Mouse (Mus musculus): ENCODE results near the gene Rassf4. TPM values are rescaled to one million over a fixed set of nuclear protein-coding genes. Genes with fewer than 3 reads are reported as not detected.

Rassf4 gene
- total and polyA plus RNA-seq, 3 experiments, result 5.8 to 6.4 (median 5.8) TPM

DNA sequence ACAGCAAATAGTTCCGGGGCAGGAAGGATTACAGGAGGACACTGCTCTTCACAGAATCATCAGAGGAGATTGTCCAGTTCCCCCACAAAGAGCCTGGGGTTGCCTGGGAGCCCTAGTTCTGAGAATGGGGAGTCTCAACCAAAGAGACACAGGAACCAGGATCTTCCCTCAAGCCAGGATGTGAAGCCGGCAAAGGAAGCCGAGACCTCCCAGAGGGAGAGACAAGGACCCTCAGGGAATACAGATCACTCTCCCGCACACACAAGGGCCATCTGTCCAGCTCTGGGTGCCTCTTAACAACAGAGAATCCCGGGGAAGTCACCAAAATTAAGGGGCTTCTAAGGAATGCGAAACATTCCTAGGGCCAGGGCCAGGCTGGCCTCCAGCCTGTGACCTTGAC is 3.6 kb upstream of the Rassf4 start:
- Histone ChIP-seq H3K4me3 (no peak overlapping the region), H3K79me2 (replicated peaks; ENCODE audit: control insufficient read depth, insufficient read depth, low read length) (no peaks in the 10 kb centered on the region), H3K4me1 (ENCODE audit: control insufficient read depth, insufficient read depth, low read length) (no peaks in the 10 kb centered on the region), H3K27me3 (ENCODE audit: control insufficient read depth, insufficient read depth, low read length) (no peaks in the 10 kb centered on the region), H3K27ac (no peak overlapping the region), H3K9ac (ENCODE audit: low read depth, low read length) (no peak overlapping the region), H3K36me3 (ENCODE audit: control insufficient read depth, insufficient read depth, low read length) (no peaks in the 10 kb centered on the region)
- WGBS, result 63% methylated on average over 6 of the region's 6 CpGs
- TF ChIP-seq CTCF (IDR thresholded peaks at IDR 0.05) (no peak), POLR2A (IDR thresholded peaks at IDR 0.05; ENCODE audit: insufficient read depth, low read depth, low read length) (no peak), EP300 (IDR thresholded peaks at IDR 0.05; ENCODE audit: insufficient read depth, low read depth, low read length) (no peak)
- DNase-seq, result no peak
- intact Hi-C loops (cut with DNase I), result no loop called here

DNA sequence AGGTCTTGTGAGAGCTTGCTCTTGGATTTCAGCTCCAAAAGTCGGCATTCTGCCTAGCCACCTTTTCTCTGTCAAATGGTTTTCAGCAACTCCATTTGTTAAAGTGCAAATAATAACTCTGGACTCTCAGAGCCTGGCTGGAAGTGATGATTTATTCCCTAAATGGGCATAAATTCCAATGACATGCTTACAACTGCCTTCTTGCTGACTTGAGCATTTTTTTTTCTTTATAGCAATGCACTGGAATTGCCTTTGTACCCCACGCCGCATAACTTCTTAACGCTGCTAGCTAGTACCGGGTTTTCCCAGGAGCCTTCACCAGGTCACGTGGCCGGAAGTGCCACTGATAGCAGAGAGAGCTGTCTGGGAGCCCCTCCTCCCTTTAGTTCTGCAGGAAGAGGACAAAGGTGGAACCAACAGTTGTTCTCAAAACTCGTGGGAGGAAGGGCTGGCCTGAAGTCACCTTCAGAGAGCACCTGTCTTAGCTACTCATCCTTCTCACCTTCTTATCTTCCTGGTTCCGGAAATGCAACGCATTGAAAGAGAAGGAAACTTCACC is 2.7 kb upstream of the Rassf4 start:
- no peaks in the 10 kb centered on the region for H3K36me3 ChIP-seq (ENCODE audit: control insufficient read depth, insufficient read depth, low read length)
- no peak for DNase-seq
- intact Hi-C loops (cut with DNase I), result no loop called here

DNA sequence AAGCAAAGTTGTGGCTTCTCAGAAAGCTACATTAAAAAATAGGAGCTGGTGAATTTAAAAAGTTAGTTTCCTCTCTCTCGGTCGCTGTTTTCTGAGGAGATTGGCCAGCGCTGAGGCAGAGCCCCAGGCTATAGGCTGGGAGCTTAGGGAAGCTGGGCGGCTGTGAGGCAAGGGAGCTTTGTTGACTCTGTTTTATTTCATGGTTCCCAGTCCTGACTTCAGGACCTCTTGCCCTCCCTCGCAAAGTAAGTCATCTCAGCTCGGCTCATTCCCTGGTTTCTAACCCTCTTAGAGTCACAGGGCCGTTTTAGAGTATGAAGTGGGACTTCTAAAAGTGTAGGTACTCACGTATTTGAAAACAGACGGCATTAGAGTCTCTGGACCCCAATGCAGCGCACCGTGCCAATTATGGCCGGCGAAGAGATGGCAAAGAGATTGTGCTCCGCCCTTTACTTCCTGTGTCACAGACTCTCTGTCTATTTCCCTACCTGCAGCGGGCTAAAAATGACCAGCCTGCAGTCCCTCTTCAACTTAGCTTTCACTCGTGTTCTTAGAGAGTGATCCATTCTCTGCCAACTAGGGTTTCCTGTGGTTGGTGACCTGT is 633 bp upstream of the Rassf4 start:
- peak overlapping the region; percentile 51; the same call in 1 of the 2 replicates for H3K4me3 ChIP-seq
- 47% methylated on average over 16 of the region's 16 CpGs for WGBS
- no peaks in the 10 kb centered on the region for H3K36me3 ChIP-seq (ENCODE audit: control insufficient read depth, insufficient read depth, low read length)
- H3K79me2 ChIP-seq (replicated peaks; ENCODE audit: control insufficient read depth, insufficient read depth, low read length), result no peaks in the 10 kb centered on the region
- no peaks in the 10 kb centered on the region for H3K27me3 ChIP-seq (ENCODE audit: control insufficient read depth, insufficient read depth, low read length)
- TF ChIP-seq POLR2A (IDR thresholded peaks at IDR 0.05; ENCODE audit: insufficient read depth, low read depth, low read length), result no peak
- TF ChIP-seq EP300 (IDR thresholded peaks at IDR 0.05; ENCODE audit: insufficient read depth, low read depth, low read length), result no peak
- TF ChIP-seq CTCF (IDR thresholded peaks at IDR 0.05), result no peak
- no peak overlapping the region for H3K9ac ChIP-seq (ENCODE audit: low read depth, low read length)
- peak in 1 of 2 experiments; percentile 26 for DNase-seq
- H3K4me1 ChIP-seq (ENCODE audit: control insufficient read depth, insufficient read depth, low read length), result no peaks in the 10 kb centered on the region
- peak overlapping the region; percentile 74 for H3K27ac ChIP-seq
- intact Hi-C loops (cut with DNase I), result no loop called here

More for the DNA sequence above, 2.7 kb upstream of the Rassf4 start:
- Histone ChIP-seq H3K79me2 (replicated peaks; ENCODE audit: control insufficient read depth, insufficient read depth, low read length) (no peaks in the 10 kb centered on the region), H3K9ac (ENCODE audit: low read depth, low read length) (no peak overlapping the region), H3K27ac (no peak overlapping the region), H3K27me3 (ENCODE audit: control insufficient read depth, insufficient read depth, low read length) (no peaks in the 10 kb centered on the region), H3K4me1 (ENCODE audit: control insufficient read depth, insufficient read depth, low read length) (no peaks in the 10 kb centered on the region), H3K4me3 (no peak overlapping the region)
- WGBS, result 30% methylated on average over 10 of the region's 10 CpGs
- TF ChIP-seq EP300 (IDR thresholded peaks at IDR 0.05; ENCODE audit: insufficient read depth, low read depth, low read length) (no peak), CTCF (IDR thresholded peaks at IDR 0.05) (no peak), POLR2A (IDR thresholded peaks at IDR 0.05; ENCODE audit: insufficient read depth, low read depth, low read length) (no peak)

DNA sequence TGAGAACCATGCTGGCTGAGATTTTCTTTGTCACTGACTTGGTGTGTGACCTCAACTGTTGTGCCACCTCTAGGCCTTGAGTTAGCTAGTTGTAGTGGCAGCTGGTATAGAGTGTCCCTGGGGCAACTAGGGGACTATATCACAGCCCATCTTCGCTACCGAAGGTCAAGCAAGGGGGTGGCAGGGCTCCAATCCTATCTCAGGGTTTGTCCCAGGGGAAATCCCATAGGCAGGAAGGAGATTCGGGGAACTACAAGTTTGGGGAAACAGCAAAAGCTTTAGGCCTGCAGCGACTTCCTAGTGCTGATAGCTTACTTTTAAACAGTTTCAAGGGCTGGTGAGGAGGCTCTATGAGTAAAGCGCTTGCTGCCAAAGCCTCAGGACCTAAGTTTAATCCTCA is 1.4 kb downstream of the Rassf4 start:
- peak in 1 of 2 experiments; percentile 33 for DNase-seq

DNA sequence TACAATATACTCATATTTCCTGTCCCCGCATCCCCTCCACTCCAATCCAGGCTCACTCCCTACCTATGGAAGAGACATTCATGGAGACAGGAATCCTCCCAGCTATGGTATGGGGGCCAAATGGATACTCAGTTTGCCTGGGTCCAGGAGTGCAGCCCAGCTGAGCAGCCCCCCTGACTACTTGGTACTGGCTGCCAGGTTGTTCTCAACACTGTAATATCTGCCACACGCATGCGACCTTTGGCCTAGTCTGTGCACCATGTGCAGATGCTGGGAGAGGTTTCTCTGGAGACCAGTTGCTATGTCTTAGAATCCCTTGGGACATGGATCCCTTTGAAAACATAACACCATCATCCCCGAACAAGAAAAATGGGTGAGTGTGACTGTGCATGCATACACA is 2.0 kb downstream of the Rassf4 start:
- Histone ChIP-seq H3K4me1 (ENCODE audit: control insufficient read depth, insufficient read depth, low read length) (no peaks in the 10 kb centered on the region), H3K4me3 (no peak overlapping the region), H3K36me3 (ENCODE audit: control insufficient read depth, insufficient read depth, low read length) (no peaks in the 10 kb centered on the region), H3K27ac (no peak overlapping the region), H3K79me2 (replicated peaks; ENCODE audit: control insufficient read depth, insufficient read depth, low read length) (no peaks in the 10 kb centered on the region), H3K27me3 (ENCODE audit: control insufficient read depth, insufficient read depth, low read length) (no peaks in the 10 kb centered on the region), H3K9ac (ENCODE audit: low read depth, low read length) (no peak overlapping the region)
- 75% methylated on average over 4 of the region's 4 CpGs for WGBS
- DNase-seq, result no peak
- TF ChIP-seq POLR2A (IDR thresholded peaks at IDR 0.05; ENCODE audit: insufficient read depth, low read depth, low read length), result no peak
- TF ChIP-seq CTCF (IDR thresholded peaks at IDR 0.05), result no peak
- TF ChIP-seq EP300 (IDR thresholded peaks at IDR 0.05; ENCODE audit: insufficient read depth, low read depth, low read length), result no peak
- intact Hi-C loops (cut with DNase I), result loop anchor here (2.0 kb wide), 1 partner anchor 17 kb away; no protein-coding TSS in a partner anchor

More for the DNA sequence above, 1.4 kb downstream of the Rassf4 start:
- intact Hi-C loops (cut with DNase I), result loop anchor here (2.0 kb wide), 1 partner anchor 18 kb away; no protein-coding TSS in a partner anchor
- Histone ChIP-seq H3K27me3 (ENCODE audit: control insufficient read depth, insufficient read depth, low read length) (no peaks in the 10 kb centered on the region), H3K4me1 (ENCODE audit: control insufficient read depth, insufficient read depth, low read length) (no peaks in the 10 kb centered on the region), H3K27ac (no peak overlapping the region), H3K9ac (ENCODE audit: low read depth, low read length) (no peak overlapping the region; the same call in 1 of the 2 replicates), H3K79me2 (replicated peaks; ENCODE audit: control insufficient read depth, insufficient read depth, low read length) (no peaks in the 10 kb centered on the region), H3K4me3 (no peak overlapping the region), H3K36me3 (ENCODE audit: control insufficient read depth, insufficient read depth, low read length) (no peaks in the 10 kb centered on the region)
- 52% methylated on average over 5 of the region's 5 CpGs for WGBS
- TF ChIP-seq POLR2A (IDR thresholded peaks at IDR 0.05; ENCODE audit: insufficient read depth, low read depth, low read length), result no peak
- no peak for TF ChIP-seq EP300 (IDR thresholded peaks at IDR 0.05; ENCODE audit: insufficient read depth, low read depth, low read length)
- TF ChIP-seq CTCF (IDR thresholded peaks at IDR 0.05), result no peak

DNA sequence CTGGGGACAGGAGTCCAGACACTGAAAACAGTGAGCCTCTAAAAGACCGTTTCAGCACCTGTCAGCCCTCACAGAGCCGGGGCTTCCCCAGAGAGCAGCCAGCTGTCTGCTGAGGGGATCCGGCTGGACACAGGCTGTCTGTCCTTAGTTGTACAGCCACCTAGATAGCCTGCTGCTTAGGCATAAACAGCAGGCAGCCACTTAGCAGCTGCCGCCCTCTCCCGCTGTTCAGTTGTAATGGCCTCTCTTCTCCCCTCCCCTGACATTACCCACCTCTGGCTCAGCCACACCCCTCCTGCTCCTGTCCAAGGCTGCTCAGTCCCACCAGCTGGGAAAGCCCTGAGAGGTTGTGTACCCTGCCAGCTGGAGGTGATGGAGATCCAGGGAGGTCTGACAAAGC is 2.7 kb downstream of the Rassf4 start:
- 37% methylated on average over 5 of the region's 5 CpGs for WGBS
- Histone ChIP-seq H3K36me3 (ENCODE audit: control insufficient read depth, insufficient read depth, low read length) (no peaks in the 10 kb centered on the region), H3K4me3 (no peak overlapping the region), H3K27me3 (ENCODE audit: control insufficient read depth, insufficient read depth, low read length) (no peaks in the 10 kb centered on the region), H3K27ac (no peak overlapping the region), H3K9ac (ENCODE audit: low read depth, low read length) (no peak overlapping the region), H3K4me1 (ENCODE audit: control insufficient read depth, insufficient read depth, low read length) (no peaks in the 10 kb centered on the region), H3K79me2 (replicated peaks; ENCODE audit: control insufficient read depth, insufficient read depth, low read length) (no peaks in the 10 kb centered on the region)
- intact Hi-C loops (cut with DNase I), result no loop called here
- DNase-seq, result peak in 1 of 2 experiments; percentile 33
- TF ChIP-seq POLR2A (IDR thresholded peaks at IDR 0.05; ENCODE audit: insufficient read depth, low read depth, low read length) (no peak), EP300 (IDR thresholded peaks at IDR 0.05; ENCODE audit: insufficient read depth, low read depth, low read length) (no peak), CTCF (IDR thresholded peaks at IDR 0.05) (0 out of 2 replicates have a peak, but pooled peaks have one; percentile 26)

Measured in heart, adult 2 months (tissue).